Mouse (Mus musculus): ENCODE results near the gene Akr1c6.

DNA sequence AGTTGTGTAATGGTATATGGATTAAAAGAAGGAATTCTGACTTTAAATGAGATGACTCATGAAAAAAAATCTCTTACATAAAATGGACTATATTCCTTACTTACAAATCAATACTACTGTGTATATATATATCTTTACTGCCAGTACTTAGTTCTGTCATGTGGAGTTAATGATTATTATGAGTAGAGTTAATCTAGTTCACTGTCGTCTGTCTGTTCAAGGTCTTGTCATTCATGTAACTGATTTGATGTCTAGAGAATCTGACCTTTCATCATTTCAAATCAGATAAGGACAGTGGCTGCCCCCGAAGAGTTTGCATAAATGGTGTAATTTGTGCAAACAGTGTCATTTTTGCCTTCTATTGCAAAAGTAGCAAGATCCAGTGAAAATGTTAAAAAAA is 5.1 kb upstream of the Akr1c6 start:
- no peak for TF ChIP-seq CTCF (IDR thresholded peaks at IDR 0.05; ENCODE audit: low read depth)
- TF ChIP-seq EP300 (optimal IDR thresholded peaks at IDR 0.05): no peak
